Mouse (Mus musculus) right cerebral cortex, adult 18-20 months (tissue): ENCODE results near the gene Cntn6.
A peak's percentile ranks its signal among the peaks of the same experiment; 100 is the strongest.

Experiments
- DNase-seq: peaks from one replicate; pipeline ENCODE4 v3.0.0; 2022; ENCODE audit warnings: mixed read lengths

Cntn6 gene

GRCm38 (mm10) chr6:104783891-104784290 is 291.3 kb downstream of the Cntn6 start:
- no peak for DNase-seq

DNA sequence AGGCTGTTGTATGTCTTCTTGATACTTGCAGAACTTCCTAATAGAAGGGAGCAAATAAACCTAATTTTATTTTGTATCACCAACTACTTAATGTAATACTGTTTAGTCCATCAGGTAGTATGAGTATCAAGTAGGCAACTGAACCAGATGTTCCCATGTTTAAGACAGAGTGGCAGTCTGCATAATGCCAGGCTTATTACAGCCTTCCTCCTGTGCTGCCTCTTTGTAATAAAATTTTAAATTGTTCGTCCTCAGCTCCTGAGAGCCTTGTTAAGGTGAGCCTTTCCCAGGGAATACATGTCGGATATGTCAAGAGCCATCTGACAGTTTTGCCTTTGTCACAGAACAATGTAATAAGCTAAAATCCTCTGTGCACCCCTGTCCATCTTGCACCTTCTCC is 294.9 kb downstream of the Cntn6 start:
- no peak for DNase-seq

DNA sequence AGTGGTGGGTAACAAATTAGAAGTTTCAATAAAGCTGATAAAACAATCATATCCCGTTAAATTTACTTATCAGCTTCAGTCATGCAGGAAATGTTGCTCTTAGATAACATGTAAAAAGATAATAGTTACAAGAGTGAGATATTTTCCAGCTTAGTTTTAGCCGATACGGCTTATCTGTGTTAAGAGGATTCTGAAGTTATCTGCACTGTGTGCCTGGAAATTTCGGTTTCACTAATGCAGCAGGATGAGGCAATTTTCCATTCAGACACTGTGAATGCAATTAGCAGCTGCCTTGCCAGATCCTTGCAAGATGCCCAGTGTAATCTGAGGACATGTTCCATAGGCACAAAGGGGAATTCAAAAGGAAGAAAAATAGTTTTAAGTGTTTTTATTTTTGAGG is 315.9 kb downstream of the Cntn6 start:
- DNase-seq: peak; percentile 9

DNA sequence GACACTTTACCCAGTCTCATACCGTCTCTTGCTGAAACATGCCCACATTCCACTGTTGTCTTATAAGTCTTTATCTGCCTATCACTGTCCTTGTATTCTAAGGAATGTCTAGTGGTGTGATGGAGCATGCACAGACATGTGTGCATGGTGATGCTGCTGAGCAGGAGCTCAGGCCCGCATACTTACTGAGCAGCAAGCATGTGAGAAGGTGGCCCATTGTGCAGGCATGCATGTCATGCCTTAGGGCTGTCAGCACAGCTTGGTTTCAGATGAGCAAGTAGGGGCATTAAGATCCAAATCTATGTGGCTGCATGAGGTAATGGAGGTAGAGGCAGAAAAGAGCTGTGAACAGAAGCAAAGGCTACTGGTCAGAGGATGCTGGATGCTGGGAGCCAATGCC is 323.0 kb downstream of the Cntn6 start:
- no peak for DNase-seq

DNA sequence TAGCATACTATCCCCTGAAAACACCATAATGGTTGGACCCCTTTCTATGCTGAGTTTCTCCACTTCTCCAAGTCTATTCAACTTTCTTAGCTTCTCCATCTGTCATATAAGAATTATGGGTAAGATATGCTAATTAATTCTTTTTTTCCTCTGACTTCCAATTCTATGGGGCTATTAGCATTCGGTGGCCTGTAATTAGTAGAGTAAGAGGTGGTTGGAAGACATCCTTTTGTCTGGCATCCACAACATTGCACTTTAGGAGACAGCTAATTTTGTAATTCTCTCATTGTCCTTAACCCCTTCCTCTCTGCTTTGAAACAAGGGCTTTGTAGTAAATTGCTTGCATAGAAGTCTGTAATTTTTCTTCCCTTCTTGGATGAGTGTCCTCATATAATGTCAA is 387.1 kb downstream of the Cntn6 start:
- DNase-seq: no peak

GRCm38 (mm10) chr6:104884021-104884420 is 391.4 kb downstream of the Cntn6 start:
- DNase-seq: no peak

DNA sequence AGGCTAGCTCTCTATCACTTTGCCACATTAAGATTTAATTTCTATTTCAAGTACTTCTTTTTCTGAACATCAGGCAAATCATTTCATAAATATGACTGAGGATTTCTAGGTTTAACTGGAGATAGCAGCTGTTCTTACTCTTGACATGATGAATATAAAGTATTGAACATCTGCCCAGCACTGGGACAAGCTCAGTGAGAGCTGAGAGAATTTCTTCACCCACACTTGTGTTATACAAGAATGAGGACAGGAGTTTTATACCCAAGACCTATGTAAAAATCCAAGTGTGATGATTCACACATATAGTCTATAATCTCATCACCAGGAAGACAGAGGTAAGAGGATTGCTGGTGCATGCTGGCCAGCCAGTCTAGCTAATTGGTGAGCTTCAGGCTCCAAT is 393.2 kb downstream of the Cntn6 start:
- DNase-seq: peak; percentile 8

DNA sequence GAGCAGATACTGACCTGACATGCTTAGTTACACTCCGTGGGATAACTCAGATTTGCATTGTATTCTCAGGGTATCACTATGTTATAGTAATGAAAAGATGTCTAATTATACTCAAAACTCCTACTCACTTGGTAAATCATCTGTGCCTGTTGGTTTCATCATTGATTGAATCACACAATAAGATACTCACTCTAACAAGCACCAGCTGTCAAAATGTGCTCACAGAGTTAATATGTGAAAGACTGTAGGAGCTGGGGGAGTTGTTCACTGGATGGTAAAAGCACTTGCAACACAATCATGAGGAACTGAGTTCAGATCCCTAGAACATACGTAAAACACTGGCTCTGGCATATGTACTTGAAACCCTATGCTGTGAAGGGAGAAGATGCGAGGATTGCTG is 398.5 kb downstream of the Cntn6 start:
- DNase-seq: no peak
